Mouse (Mus musculus): Measurements from ENCODE around the gene Pard6a.
A peak's percentile ranks its signal among the peaks of the same experiment; 100 is the strongest.

The Pard6a gene

GRCm38 (mm10) chr8:105700966-105701824, at the start of gene Pard6a, which contains the start of gene Acd:
Pard6a (plus strand) TSS chr8:105701148.
Acd (minus strand) TSS chr8:105701102.
- DNase-seq (ENCODE audit: low spot score), result peak; percentile 91

- no peak for DNase-seq (ENCODE audit: low spot score)
Observed at GRCm38 (mm10) chr8:105657641-105658040, 43.3 kb upstream of the Pard6a start.

DNA sequence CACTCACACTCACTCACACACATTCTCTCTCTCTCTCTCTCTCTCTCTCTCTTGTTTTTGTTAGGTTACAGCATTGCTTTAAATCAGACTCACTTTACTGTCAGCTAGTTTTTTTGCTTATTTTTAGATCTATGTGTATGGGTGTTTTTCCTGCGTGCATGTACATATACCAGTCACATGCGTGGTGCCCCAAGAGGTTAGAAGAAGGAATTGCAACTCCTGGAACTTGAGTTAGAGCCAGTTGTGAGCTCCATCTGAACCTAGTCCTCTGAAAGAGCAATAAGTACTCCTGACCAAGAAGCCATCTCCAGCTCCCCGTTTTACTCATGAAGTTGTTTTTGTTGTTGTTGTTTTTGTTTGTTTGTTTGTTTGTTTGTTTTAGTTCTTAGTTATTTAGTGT, 39.8 kb upstream of the Pard6a start:
- peak; percentile 55 for DNase-seq (ENCODE audit: low spot score)

- DNase-seq (ENCODE audit: low spot score), result no peak
Observed at GRCm38 (mm10) chr8:105677891-105678290, 23.1 kb upstream of the Pard6a start.

DNA sequence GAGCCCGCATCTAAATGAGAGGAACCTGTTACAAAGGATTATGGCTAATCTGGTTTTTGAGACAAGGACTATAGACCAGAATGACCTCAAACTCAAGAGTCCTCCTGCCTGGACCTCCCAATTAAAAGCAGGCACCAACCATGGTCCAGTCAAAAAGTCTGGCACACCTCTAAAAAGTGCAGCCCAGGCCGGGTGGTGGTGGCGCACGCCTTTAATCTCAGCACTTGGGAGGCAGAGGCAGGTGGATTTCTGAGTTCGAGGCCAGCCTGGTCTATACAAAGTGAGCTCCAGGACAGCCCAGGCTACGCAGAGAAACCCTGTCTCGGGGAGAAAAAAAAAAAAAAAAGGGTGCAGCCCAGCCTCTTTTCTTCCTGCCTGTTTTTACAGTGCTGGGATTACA, 15.6 kb upstream of the Pard6a start:
- no peak for DNase-seq (ENCODE audit: low spot score)

GRCm38 (mm10) chr8:105685796-105686308, 15.1 kb upstream of the Pard6a start, which contains the start of gene Carmil2:
Carmil2 (plus strand) TSS chr8:105686274.
- peak; percentile 88 for DNase-seq (ENCODE audit: low spot score)

GRCm38 (mm10) chr8:105686551-105686950, 14.4 kb upstream of the Pard6a start:
- no peak for DNase-seq (ENCODE audit: low spot score)

DNA sequence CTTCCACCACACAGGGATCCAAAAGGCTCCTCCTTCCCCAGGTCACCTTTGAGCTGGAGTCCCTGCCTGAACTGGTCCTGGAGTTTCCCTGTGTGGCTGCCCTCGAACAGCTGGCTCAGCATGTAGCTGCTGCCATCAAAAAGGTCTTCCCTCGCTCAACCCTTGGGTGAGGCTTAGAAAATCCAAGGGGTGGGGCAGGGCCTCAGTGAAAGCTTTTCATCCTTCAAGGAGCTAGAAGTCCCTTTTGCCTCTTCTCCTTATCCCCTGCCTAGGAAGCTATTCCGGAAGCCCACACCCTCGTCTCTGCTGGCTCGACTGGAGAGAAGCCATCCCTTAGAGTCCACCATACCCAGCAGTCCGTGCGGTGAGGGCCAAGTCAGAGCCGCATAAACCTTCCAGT, 13.4 kb upstream of the Pard6a start:
- no peak for DNase-seq (ENCODE audit: low spot score)

GRCm38 (mm10) chr8:105688242-105688752, 12.7 kb upstream of the Pard6a start:
- DNase-seq (ENCODE audit: low spot score), result no peak

GRCm38 (mm10) chr8:105689256-105689982, 11.5 kb upstream of the Pard6a start:
- DNase-seq (ENCODE audit: low spot score), result no peak

DNA sequence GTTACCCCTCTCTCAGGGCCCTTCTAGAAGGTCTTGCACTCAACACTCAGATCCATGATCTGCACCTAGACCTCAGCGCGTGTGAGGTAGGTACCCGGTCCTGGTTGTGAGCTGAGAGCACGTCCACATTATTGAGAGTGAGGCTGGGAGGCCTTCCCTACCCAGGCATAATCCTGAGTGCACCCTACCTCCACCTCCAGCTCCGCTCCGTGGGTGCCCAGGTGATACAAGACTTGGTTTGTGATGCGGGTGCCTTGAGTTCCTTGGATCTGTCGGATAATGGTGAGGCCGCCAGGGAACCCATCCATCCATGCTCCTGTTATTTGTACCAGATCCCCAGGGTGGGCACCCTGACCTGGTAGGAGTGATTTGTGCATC, 11.0 kb upstream of the Pard6a start:
- DNase-seq (ENCODE audit: low spot score), result no peak

DNA sequence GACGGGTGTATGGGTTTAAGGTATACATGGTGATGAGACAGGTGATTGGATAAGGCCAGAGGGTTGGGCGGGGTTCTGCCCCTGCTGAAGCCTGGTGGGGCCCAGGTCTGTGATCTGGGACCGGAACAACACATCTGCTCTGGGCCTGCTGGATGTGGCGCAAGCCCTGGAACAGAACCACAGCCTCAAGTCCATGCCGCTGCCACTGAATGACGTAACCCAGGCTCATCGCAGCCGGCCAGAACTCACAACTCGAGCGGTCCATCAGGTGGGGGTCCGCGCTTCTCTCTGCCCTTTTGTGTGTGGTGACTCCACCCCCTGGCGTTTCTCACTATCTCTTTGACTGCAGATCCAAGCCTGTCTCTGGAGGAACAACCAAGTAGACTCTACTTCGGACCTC, 10.0 kb upstream of the Pard6a start:
- DNase-seq (ENCODE audit: low spot score), result no peak

DNA sequence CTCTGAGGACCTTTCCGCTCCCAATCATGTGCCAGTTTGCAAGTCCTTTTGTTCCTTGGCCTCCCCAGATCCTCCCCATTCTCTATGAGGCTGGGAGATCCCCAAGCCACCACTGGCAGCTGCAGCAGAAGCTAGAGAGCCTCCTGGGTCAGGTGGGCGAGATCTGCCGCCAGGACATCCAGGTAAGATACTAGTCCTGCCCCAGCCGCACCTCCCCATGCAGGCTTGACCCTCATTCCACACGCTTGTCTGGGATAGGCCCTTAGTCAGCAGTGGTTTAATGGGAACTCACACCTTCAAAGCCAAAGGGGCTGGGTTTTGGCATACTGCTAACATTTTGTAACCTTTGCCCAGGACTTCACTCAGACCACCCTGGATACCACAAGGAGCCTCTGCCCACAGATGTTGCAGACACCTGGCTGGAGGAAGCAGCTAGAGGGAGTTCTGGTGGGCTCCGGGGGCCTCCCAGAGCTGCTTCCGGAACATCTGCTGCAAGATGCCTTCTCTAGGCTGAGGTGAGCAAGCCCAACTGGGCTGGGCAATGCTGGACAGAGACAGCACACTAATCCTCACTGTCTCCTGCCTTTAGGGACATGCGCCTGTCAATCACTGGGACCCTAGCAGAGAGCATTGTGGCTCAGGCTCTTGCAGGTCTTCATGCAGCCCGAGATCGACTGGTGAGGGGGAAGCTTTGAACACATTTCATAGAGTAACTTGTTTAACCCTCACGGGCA, 8.3 kb upstream of the Pard6a start:
- DNase-seq (ENCODE audit: low spot score), result no peak

GRCm38 (mm10) chr8:105693648-105694047, 7.3 kb upstream of the Pard6a start:
- no peak for DNase-seq (ENCODE audit: low spot score)

GRCm38 (mm10) chr8:105694051-105694799, 6.7 kb upstream of the Pard6a start:
- DNase-seq (ENCODE audit: low spot score), result no peak

DNA sequence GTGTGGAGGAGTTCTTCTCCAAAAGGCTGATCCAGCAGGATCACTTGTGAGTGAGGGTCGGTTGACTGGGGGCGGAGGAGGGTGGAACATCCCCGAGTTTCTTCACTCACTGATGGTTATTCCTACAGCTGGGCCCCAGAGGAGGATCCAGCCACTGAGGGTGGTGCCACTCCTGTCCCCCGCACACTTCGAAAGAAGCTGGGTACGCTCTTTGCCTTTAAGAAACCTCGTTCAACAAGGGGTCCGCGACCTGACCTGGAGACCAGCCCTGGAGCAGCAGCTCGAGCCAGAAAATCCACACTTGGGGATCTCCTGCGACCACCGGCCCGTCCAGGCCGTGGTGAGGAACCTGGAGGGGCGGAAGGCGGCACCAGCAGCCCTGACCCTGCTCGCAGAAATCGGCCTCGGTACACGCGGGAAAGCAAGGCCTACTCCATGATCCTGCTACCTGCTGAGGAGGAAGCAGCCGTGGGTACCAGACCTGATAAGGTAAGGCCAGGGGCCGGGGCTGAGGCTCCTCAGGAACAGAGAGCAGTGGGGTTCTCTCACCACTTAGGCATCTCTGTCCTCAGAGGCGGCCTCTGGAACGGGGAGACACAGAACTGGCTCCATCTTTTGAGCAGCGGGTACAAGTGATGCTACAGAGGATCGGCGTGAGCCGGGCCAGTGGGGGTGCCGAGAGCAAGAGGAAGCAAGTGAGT, 5.7 kb upstream of the Pard6a start:
- no peak for DNase-seq (ENCODE audit: low spot score)

- no peak for DNase-seq (ENCODE audit: low spot score)
Observed at GRCm38 (mm10) chr8:105697196-105697780, 3.7 kb upstream of the Pard6a start.

DNA sequence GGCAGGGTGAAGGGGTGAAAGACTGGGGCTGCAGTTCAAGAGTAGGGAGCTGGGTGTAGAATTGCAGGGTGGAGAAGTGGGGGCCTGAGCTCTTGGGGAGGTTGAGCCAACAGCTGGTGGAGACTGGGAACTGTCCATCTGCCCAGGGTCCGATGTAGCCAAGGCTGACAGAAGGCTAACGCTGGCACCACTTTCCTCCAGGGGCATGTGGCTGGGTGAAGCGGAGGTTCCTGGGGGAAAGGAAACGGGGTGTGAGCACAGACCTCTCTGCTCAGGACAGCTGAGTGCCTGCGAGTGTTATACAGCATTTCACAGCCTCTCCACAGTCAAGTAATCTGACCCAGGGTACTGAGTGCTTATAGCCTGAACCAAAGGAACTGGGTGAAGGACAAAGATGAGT, 2.2 kb upstream of the Pard6a start:
- DNase-seq (ENCODE audit: low spot score), result no peak

- DNase-seq (ENCODE audit: low spot score), result no peak
Observed at GRCm38 (mm10) chr8:105699488-105700215, 1.3 kb upstream of the Pard6a start.

- peak; percentile 74 for DNase-seq (ENCODE audit: low spot score)
Observed at GRCm38 (mm10) chr8:105700566-105700965, 382 bp upstream of the Pard6a start.

Data from T-cell, adult 2 months (primary cell).